Mouse (Mus musculus) embryonic fibroblast, embryonic 13.5 days (primary cell): Measurements from ENCODE around the gene Aes.

ENCODE experiments used
- CTCF ChIP-seq: IDR thresholded peaks from 2 replicates; pipeline ENCODE4 v1.5.1; 2011; ENCODE audit warnings: mild to moderate bottlenecking, control low read depth, low read length, moderate library complexity, borderline replicate concordance; ENCODE audit not compliant: insufficient read depth
- POLR2A ChIP-seq: IDR thresholded peaks from 2 replicates; pipeline ENCODE4 v1.6.1; 2011; ENCODE audit warnings: low read depth, mild to moderate bottlenecking, control low read depth, low read length, moderate library complexity

- TF ChIP-seq CTCF = no peak
- no peak for TF ChIP-seq POLR2A
Measured at GRCm38 (mm10) chr10:81565257-81566228, 6.3 kb downstream of the Aes start.
